Mouse (Mus musculus) cerebellum, adult (tissue): ENCODE measurements around the gene Galnt2.

Experiments
- ATAC-seq: cut with Nextera tagmentation; 2 replicates; pipeline ENCODE4 v1.9.2; 2017; ENCODE audit warnings: mild to moderate bottlenecking, moderate library complexity, mixed read lengths; ENCODE audit not compliant: insufficient number of reproducible peaks, low FRiP score, low TSS enrichment

The Galnt2 gene

DNA sequence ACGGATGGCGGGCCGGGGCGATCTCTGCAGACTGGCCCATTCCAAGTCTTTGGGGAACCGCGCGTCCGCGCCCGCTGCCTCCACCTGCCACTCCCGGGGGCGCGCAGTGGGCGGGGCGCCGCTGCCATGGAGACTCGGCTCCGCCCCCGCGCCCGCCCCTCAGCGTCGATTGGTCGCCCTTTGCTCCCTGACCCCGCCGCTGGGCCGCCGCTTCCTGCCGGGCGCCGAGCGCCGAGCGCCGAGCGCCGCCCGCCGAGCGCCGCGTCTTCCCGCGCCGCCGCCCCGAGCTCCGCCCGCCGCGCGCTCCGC, at the start of gene Galnt2:
TSS of gene Galnt2 (plus strand) at position 216 of the 309 bp plus-strand sequence.
- peak; percentile 88 for ATAC-seq

GRCm38 (mm10) chr8:124181751-124182150, 49.4 kb upstream of the Galnt2 start:
- no peak for ATAC-seq

DNA sequence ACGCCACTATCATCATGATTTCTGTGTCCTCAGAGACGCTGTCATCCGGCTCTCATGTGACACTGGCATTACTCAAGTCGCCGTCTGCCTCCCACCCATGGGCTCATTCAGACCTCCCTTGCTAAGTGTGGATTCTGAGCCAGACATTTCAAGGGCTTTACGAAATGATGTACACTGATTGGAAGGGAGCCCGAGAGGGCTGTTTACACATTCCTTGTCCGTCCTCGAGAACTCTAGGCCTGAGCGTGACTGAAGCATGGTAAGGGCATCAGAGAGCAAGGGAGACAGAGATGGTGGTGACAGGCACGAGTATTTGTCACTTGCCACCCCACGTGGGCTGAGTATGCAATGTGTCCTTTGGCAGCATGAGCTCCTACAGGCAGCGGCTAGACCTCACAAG, 49.0 kb upstream of the Galnt2 start:
- ATAC-seq: no peak

DNA sequence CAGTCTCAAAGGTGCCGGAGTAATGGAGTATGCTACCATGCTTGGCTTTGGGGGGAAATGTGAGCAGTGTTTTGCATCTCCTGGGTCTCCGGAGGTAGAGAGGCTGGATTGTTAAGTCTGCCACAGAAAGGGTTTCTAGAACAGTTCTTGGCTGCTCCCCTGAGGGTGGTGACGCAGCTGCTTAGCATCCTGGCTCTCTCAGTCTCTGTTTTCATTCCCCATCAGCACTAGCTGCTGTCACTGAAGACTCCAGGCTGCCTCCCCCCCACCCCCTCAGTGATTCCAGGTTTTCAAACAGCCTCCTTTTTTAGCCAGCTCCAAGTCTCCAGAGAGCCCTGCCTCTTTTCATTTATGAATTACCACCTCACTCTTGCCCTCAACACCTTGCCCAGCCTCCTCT, 47.1 kb upstream of the Galnt2 start:
- no peak for ATAC-seq

- ATAC-seq: no peak
Measured at GRCm38 (mm10) chr8:124184507-124184906, 46.7 kb upstream of the Galnt2 start.

DNA sequence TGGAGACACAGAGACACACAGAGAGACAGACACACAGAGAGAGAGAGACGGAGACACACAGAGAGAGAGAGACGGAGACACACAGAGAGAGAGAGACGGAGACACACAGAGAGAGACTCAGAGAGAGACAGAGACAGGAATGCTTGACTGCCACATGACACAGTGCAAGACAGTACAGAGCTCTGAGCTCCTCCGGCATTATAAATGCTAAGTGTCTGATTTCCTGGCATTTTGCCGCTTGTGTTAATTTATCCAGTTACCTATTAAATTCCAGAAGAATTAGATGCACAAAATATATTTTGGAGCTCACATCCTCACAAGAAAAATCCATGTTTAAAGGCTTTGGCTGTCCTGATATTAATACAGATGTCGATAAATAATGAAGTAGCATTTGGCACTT, 46.1 kb upstream of the Galnt2 start:
- no peak for ATAC-seq

- no peak for ATAC-seq
Measured at GRCm38 (mm10) chr8:124190388-124190787, 40.8 kb upstream of the Galnt2 start.

- no peak for ATAC-seq
Measured at GRCm38 (mm10) chr8:124192242-124192641, 38.9 kb upstream of the Galnt2 start.

DNA sequence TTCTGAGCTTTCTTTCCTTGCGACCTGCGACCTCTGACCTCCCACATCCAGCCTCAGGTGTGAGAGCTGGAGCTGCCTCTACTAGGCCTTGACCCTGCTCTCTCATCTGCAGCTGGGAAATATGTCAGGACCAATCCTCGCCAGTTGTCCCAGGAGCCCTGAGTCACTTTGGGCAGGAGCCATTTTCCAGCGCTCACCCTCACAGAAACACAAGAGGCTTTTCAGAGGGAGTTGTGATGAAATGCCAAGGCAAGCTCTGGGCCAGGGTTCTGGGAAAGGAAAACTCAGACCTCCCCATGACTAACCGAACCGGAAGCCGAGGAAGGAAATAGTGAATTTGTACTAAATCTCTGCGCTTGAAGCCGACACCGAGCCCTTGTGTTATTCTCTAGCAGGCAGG, 38.2 kb upstream of the Galnt2 start:
- no peak for ATAC-seq

DNA sequence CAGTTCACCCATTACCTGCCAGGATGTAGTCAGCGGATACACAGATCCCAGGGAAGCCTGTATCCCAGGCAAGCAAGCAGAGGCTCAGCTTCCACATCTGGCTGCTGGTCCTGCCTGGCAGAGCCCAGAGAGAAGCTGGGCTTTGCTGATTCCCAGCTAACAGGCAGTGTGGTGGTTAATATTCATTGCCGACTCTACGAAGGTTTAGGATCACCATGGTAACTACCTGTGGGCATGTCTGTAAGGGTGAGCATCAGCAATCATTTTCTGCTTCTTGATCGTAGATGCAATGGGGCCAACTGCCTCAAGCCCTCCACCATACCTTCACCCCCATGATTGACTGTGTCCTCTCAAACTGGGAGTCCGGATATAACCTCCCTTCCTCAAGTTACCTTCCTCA, 37.2 kb upstream of the Galnt2 start:
- no peak for ATAC-seq

- no peak for ATAC-seq
Measured at GRCm38 (mm10) chr8:124196195-124196594, 35.0 kb upstream of the Galnt2 start.

DNA sequence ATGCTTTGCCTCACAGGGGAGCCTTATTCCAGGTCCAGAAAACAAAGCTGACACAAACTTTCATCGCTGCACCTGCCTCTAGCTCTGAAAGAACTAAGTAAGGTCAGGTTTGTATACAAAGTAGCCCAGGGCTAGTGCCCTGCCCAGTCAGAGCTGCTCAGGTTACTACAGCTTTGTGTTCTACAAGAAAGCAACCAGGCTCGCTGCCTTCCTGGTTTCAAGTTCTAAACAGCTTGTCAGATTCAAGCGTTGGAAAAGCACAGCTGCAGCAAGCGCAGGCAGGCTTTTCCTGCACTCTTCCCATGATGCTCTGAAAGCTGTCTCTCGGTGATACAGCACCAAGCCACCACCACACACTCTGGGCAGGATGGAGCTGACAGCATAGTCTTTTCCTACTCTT, 34.4 kb upstream of the Galnt2 start:
- ATAC-seq: no peak

- no peak for ATAC-seq
Measured at GRCm38 (mm10) chr8:124198230-124198629, 33.0 kb upstream of the Galnt2 start.

DNA sequence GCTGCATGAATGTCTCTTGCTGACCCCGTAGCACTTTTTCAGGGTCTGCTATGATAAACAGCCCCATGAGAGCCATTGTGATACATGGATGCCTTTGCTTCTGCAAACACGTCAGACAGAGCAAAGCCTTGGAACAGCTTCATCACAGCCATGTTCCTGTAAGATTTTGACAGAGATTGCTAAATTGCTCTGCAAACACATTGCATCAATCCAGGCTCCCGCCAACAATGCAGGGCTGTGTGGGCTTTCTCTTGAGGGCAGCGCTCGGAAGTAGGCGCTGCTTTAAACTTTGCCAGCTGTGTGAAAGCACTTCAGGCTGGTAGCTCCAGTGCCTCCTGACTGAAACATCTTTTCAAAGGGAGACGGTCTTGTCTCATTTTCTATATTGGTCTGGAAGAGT, 30.8 kb upstream of the Galnt2 start:
- ATAC-seq: no peak

DNA sequence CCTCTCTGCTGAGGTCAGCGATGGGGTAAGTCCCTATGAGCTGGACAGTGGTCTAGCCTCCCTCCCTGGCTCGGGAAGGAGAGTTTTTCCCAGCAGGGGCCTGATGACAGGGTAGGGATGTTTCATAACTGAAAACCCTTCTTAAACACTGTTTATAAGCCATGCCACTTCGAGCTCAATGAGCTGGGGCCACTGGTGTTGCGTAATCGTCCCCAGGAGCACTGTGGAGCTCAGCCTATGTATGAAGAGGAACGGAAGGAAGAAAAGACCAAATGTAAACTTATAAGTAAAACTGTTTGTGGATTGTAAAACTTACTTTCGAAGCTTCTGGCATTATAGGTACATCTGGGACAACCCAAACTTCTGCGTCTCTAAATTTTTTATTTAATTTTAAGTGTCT, 29.5 kb upstream of the Galnt2 start:
- no peak for ATAC-seq

GRCm38 (mm10) chr8:124202895-124203294, 28.3 kb upstream of the Galnt2 start:
- ATAC-seq: no peak

DNA sequence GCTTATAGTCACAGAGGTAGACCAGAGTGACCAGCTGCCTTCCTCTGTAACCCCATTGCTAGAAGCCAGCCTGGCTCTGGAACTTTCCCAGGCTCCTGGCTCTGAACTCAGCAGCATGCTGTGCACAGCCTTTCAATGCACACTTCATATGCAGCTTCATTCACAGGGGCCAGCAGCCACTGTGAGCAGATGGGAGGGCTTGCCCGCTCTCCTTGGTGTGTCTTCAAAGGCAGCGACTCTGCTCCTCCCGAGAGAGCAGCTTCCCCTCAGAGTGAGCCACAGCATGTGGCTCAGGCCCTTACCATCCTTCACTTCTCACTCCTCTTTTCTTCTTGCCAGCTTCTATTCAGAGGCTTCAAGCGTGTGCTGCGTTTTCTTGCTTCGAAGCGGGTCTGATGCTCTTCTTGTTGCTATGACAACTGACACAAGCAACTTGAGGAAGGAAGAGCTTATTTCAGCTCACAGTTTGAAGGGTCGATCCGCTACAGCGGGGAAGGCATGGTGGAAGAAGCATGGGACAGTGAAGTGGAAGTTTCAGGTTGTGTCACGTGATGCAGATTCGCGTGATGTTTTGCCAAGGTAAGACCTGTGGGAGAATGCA, 27.1 kb upstream of the Galnt2 start:
- no peak for ATAC-seq

DNA sequence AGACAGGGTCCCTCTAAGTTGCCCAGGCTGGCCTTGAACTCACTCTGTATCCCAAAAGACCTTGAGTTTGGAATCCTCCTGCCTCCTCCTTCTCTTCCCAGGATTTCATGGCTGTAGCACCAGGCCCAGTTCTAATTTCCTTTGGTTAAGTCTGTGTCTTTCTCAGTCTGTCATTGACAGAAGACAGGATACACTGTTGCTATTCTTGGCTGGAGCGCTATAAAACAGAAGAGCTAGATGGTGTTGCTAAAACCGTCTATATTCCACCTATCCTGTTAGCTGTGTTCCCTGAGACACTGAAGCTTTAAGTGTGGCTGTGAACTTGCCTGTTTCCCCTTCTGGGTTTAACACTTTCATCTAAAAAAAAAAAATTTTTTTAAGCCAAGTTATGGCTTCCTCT, 19.0 kb upstream of the Galnt2 start:
- ATAC-seq: no peak

DNA sequence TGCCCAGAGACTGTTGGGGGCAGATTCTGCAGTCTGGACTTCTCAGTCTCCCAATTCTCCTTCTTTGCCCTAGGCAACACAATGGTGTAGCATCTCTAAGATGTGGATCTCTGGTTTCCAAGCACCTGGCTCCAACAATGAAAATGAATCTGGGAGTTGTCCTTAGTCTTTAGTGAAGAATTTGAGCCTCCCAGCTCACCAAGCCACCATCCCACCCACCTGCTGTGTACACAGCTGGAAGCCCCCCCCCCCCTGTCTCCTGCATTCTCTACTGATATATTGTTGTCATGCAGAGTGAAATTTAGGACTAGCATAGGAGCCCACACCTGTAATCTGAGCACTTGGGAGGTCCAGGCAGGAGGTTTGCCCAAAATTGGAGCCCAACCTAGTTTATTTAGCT, 14.2 kb upstream of the Galnt2 start:
- ATAC-seq: no peak

DNA sequence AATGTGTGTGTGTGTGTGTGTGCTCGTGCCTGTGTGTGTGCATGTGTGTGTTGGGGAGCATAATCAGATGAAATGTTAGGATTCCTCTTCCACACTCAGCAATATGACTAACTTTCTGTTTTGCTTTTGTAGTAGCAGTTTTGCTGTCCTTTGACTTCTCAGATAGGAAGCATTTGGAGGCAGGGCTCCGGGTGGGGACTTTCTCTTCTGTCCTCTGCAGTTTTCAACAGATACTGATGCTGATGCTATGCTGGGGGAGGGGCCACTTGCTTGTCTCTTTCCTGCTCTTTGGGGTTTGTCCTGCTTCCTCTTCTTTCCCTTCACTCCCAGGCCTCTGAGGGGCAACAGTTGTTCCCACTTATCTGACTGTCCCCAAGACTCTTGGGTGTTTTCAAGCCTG, 1.3 kb upstream of the Galnt2 start:
- ATAC-seq: no peak

GRCm38 (mm10) chr8:124230496-124231175, 555 bp upstream of the Galnt2 start:
- peak; percentile 23; the same call in 1 of the 2 replicates for ATAC-seq

- ATAC-seq: 0 out of 2 replicates have a peak, but pooled peaks have one; percentile 8
Measured at GRCm38 (mm10) chr8:124231485-124232279, 491 bp downstream of the Galnt2 start.
